Mouse (Mus musculus): ENCODE data around the gene Hus1.

Gene Hus1

DNA sequence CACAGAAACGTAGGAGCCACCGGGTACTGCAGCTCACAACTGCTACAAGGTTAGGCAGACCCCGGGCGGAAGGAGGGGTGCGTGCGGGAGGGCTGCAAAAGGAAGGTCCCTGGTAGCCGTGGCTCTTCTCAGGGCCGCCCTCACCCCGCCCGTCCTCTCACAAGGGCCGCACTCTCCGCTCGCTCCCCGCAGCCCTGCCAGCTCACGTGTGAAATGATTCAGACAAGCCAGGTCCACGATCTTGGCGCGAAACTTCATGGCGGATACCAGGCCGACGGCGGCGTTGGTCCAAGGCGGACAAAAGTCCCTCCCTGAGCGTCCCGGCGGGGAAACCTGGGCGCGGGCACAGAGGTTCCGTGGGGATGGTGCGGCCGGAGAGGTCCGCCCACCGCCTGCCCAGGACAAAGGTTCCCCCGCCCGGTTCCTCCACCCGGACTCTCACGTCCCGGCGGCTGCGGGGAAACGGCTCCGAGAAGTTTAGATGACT is at the start of gene Hus1:
Hus1 (minus strand) TSS at position 339 of the 487 bp plus-strand sequence.
- DNase-seq (ENCODE audit: low read depth, low spot score): peak; percentile 94

DNA sequence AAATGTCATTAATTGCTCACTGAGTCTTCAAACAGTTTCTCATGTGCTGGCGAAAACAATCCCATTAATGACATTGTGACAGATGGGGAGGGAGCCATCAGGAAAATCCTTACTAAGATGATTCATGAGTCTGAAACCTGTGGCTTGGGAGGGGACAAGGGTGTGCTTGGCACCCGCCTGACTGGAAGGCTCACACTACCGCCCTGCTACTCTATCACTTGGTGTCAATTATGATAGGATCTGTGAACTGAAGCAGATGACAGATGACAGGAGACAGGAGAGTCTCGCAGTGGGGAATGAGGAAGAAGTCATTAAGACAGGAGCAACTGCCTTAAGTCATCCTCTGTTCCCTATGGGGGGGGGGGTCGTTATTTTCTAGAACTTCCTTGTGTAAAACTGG is 49.5 kb upstream of the Hus1 start:
- no peak for DNase-seq (ENCODE audit: low read depth, low spot score)

DNA sequence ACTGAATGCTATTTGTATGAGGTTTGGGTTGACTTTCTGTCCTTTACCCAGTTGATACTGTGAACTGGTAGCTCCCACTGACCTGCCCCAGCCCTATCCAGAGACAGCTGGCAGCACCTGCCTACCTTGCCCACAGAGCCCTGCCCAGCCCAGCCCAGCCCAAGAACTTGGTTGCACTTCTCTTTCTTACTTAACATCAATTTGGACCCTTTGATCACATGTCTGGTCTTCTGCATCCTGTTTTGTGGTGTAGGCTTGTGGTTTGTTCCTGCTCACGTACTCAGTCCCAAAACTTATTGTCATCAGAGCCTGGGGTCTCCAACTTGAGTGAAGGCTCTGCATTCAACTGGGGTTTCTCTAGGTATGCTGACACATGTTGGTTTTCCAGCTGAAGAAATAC is 49.0 kb upstream of the Hus1 start:
- DNase-seq (ENCODE audit: low read depth, low spot score): no peak

DNA sequence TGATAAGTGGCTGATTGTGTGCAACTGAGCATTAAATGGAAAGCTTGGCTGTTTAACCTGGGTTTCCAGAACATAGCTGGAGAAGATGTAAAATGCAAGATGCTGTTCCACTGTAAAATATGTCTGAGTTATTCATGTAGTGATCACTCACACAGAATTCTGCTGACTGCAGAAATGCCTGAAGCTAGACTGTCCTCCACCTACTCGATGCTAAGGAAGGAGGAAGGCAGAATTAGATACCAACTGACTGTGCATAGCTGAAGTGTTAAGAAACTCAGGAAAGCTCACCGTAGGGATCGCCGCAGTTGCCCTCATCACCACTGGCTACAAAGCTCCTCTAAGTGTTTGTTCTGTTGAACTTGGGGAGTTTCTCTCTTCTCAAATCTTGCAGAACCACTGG is 46.7 kb upstream of the Hus1 start:
- DNase-seq (ENCODE audit: low read depth, low spot score): no peak

DNA sequence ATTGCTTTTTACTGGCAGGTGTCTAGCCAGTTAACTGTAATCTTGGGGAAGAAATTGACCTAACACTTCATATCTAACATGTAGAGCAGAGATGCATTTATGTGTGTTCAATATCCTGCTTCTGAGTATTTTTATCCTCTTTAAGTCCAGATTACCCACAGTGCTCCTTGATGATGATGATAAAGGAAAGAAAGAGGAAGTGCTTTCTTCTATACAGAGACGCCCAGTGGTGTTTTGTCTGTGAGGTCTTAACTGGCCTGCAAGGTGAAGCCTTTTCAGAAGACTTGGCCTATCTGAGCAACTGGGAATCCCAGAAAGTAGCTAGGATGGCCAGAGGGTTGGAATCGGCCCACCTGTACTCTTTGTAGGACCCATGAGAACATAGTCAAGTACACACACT is 45.9 kb upstream of the Hus1 start:
- no peak for DNase-seq (ENCODE audit: low read depth, low spot score)

DNA sequence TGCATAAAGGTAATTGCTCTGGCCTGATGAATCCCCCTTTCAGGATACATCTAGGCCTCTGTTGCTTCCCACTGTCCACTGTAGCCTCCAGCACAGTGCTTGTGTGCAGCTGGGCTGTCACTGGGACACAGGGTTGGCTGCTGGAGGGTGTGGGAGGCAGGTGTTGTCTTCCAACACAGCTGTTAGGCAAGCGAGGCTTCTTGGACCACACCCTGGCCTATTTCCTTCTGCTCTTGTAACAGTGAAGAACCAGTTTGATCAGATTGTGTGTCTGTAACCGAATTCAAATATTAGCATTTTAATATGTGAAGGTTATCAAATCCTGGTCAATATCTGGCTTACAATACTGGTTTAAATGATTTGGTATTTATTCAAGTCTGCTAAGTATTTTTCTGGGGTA is 40.9 kb upstream of the Hus1 start:
- peak; percentile 15 for DNase-seq (ENCODE audit: low read depth, low spot score)

DNA sequence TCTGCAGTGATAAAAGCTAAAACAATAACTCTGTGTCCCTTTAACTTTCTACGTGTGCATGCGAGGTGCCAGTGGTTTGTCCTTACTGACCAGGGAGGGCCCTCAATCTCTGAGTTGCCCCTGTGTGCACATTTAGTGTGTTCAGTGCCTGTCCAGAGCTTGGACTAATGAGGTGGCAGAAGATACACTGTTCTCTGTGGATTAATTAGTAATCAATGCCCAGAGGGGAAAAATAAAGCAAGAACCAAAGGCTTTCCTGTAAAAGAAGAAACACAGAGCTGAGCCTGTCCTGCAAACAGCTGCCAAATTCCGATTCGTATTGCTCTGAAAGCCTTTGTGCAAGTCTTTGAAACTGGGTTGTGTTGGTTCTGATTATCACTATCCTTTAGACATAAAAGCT is 39.2 kb upstream of the Hus1 start:
- no peak for DNase-seq (ENCODE audit: low read depth, low spot score)

DNA sequence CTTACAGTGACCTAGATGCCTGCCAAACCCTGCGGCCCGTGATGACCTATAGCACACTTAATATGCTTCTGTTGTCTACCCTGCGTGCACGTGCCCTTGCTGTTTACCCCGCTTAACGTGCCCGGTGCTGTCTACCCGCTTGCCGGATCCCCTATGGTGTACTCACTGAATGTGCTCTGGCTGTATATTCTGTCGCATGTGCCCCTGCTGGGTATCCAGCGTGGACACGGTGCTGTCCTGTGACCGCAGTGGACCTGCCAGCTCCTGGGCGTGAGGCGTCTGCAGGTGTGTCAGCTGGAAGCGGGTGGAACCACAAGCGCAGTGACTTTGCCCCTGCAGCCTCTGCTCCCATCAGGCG is 37.7 kb upstream of the Hus1 start, which contains the start of gene Sun3:
Sun3 (minus strand) TSS at position 289 of the 358 bp plus-strand sequence.
- DNase-seq (ENCODE audit: low read depth, low spot score): no peak

DNA sequence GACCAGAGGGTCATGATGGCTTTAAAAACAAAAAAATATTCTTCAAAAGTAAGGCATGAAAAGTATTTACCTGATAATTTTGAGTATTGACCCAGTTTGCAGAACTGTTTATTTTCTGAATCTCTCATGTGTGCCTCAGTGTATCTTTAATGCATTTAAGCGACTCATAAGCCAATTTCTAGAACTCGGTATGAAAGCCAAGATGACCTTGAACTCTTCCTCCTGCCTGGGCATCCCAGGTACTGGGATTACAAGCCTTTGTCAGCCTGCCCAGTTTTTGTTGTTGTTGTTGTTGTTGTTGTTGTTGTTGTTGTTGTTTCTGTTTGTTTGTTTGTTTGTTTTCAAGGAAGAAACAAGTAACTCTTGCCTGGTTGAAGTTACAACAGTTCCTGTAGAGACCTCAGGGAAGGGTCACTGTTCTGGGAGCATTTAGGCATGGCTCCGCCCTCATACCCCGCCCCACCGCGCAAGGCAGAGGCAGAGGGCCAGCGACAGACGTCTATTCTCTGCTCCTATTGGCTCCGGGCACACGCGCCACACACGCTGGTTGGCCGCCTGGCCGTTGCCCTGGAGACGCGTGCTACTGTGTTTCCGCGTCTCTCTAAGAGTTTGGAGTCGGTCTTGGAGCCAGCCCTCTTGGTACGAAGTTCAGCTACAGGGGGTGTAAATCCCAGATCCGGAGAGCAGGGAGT is 37.2 kb upstream of the Hus1 start, which contains the start of gene Gm11992:
Gm11992 (plus strand) TSS at position 584 of the 692 bp plus-strand sequence.
- peak; percentile 97 for DNase-seq (ENCODE audit: low read depth, low spot score)

DNA sequence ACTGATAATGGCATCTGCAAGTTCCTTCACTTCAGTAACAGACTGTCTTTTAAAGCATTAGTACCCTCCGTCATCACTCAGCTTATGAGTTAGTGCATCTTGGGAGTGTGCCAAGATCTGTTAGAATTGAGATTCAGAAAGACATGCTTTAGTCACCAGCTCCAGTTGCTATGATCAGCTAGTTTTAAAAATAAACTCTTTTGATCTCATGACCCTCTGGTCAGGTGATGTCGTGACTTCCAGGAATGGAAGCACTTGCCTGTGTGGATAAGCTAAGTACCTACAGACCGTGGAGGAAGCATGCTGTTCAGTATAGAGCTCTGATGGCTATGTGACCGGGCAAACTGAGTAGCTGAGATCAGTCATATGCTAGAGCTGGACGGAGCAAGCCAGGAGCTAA is 36.1 kb upstream of the Hus1 start:
- no peak for DNase-seq (ENCODE audit: low read depth, low spot score)

DNA sequence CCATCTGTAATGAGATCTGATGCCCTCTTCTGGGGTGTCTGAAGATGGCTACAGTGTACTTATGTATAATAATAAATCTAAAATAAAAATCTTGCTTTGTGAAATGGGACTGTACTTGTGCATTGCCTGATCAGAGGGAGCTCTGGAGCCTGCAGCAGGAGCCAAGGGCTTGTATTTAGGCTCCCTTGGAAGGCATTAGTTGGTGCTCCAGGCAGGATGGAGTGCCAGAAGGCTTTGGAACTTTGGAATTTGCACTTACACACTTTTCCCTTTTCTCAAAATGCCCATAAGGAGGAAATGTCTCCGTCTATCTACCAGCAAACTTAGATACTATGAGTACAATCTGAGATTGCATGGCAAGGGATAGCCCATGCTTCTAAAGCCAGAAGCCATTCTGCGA is 35.6 kb upstream of the Hus1 start:
- no peak for DNase-seq (ENCODE audit: low read depth, low spot score)

DNA sequence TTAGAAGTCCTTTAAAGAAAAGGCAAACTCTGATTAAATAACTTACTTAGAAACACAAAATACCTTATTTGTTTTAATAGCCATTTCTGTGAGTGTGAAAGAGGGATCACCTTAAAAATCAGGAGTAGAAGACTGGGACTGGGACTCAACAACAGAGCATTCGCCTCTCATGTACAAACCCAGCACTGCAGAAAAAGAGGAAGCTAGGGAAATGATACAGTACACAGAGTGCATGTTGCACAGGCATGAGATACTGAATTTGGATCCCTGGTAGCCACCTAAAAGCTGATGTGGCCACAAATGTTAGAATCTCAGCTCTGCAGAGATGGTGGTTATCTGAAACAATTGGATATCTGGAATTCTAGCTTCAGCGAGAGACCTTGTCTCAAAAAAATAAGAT is 20.5 kb upstream of the Hus1 start:
- no peak for DNase-seq (ENCODE audit: low read depth, low spot score)

DNA sequence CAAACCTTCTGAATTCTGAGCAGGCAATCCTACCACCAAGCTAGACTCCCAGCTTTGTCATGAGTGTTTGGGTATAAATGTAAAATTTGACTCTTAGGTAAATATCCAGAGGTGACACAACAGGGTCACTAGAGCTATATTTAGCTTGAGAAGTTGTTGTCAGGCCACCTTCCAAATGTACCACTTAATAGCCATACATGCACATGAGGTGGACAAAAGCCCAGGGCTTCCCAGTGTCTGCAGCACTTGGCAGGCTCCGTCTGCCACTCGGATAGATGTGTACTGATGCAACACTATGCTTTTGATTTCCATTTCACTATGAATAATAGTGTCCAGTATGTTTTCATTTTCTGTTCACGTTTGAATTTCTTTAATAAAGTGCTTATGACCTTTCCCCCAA is 14.2 kb upstream of the Hus1 start:
- DNase-seq (ENCODE audit: low read depth, low spot score): no peak

DNA sequence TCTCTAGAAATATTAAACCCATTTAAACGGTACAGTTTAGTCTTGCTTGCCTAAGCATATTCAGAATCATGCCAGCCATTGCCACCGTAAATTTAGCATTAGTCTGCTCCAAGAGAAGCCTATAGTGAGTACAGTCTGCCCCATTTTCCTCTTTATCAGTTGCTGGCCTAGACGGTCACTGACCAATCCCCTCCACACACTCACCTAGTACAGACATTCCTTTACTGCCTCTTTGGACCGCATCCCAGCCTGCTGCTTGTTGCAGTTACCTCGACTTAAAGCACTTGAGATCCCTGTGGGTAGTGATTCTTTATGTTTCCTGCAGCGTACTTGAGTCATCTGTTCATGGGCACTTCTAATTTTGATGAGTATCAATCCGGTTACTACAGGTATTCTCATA is 13.8 kb upstream of the Hus1 start:
- no peak for DNase-seq (ENCODE audit: low read depth, low spot score)

DNA sequence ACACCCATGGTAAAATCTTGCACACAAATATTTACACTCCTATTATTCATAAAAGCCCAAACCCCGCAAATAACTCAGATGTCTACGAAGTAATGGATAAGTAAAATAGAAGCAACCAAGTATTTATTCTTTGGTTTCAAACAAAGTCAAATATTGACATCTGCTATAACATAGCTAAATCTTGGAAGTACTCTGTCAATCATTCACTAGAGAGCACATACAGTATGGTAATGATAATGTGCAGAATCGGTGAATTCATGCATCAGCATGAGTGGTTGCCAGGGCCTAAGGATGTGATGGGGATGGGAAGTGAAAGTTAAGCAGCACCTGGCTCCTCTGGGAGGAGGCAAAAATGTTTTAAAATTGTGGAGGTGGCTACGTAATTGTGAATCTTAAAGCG is 9.2 kb upstream of the Hus1 start:
- no peak for DNase-seq (ENCODE audit: low read depth, low spot score)

DNA sequence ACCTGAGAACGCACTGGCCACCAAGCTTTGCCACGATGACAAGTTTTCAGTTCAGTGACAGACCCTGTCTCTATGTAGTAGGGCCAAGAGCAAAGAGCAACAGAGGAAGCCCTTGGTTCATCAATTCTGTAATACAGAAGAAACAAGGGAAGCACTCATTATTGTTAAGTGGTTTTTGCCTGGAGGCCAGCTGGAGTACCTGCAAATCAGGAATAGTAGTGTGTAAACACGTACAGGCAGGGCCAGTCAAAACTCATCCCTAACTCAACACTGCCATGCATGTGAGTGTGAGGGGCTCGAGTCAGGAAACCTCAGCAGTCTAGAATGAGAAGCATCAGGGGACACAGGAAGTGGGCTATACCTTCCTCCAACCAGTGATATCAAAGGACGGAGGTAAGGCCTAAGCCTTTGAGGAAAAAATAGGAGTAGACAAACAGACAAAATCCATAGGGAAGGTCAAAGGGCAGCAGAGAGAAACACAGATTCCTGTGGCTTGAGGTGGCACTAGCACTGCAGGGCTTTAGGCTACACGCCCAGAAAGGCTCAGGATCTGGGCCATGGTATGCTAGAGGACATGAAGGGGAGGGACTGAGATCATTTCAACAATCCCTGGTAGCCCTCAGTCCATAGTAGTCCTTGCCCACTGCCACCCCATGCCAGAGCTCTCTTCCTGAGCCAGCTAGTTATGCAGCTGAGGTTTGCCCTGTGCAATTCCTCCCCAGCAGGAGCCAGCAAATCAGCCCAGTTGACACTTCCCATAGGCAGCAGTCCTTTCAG is 7.7 kb upstream of the Hus1 start:
- no peak for DNase-seq (ENCODE audit: low read depth, low spot score)

DNA sequence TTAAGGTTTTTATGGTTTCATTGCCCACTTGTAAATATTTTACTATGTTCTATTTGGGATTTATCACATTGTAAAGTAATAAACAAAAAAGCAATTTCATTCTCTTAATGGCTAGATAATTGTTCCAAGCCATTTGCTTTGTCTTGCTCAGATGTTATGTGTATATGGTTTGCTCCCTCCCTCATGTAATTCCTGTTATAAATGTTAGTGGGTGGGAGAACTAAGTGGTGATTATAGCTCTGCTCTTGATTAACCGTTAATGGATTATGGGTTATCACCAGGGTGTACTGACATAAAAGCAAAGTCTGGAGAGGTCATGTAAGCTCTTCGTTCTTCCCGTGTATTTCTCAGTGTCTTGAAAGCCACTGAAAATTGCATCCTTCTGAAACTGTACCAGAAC is 3.7 kb upstream of the Hus1 start:
- DNase-seq (ENCODE audit: low read depth, low spot score): no peak

DNA sequence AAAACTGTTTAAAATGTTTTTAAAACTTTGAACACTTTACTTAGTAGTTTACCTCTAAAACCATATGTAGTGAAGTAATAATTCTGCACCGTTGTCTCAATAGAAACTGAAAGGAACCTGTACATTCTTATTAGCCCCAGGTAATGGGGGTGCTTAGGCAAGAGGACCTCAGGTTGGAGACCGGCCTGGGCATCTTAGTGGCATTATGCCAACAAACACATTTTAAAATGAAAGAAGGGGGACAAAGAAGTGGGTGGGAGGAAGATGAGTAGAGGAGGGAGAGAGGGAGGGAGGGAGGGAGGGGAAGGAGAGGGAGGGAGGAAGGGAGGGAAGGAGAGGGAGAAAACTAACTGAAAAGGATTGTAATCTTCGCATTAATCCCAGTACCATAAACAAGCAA is 357 bp upstream of the Hus1 start:
- no peak for DNase-seq (ENCODE audit: low read depth, low spot score)

DNA sequence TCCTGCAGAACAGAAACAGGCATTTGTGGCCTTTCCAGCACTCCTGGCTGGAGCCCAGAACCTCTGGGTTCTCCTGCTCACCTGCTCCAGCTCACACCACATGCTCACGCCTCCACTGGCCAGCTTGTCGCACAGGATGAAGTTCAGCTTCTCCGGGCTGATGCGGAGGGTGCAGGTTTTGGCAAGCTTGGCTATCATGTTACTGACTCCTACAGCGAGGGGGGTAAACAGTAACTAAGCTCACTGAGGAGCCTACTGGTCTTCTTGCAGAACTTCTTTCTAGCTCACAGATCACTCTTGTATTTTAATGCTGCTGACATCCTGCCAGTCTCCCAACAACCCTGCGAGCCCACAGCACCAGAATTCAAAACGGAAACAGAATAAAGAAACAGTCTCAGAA is 575 bp downstream of the Hus1 start:
- DNase-seq (ENCODE audit: low read depth, low spot score): peak; percentile 54

DNA sequence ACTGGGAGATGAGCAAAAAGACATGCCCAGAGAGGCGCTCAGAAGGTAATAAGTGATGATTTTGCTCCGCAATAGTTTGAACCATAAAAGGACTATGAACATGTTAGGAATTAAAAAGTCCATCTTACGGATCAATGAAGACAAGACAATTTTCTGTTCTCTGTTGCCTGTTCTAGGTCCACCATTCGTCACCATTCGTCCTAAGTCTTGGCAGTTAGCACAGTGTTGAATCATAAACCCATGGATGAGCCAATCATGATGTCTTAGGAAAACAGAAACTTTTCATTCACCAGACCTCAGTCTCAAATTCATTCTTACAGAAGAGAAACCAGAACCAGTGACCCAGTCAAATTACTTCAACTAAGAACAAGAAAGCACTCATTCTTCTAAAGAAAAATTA is 2.2 kb downstream of the Hus1 start:
- DNase-seq (ENCODE audit: low read depth, low spot score): no peak

DNA sequence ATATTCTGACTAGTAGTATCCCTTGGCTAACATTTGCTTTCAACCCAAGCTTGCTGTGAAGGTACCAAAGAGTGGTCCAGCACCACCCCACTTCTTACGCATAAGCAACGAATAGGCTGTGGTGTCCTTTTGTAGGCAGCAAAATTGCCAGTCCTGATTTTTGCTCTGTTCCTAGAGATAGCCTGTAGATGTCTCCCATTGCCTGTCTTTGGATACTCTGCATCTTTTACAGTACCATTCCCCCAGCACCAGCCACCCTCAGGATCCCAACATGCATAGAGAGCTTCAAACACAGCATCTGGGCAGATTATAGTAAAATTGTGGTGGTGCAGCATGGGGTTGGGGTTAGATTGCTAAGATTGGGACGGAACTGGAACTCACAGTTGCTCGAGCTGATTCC is 22.9 kb downstream of the Hus1 start:
- no peak for DNase-seq (ENCODE audit: low read depth, low spot score)

DNA sequence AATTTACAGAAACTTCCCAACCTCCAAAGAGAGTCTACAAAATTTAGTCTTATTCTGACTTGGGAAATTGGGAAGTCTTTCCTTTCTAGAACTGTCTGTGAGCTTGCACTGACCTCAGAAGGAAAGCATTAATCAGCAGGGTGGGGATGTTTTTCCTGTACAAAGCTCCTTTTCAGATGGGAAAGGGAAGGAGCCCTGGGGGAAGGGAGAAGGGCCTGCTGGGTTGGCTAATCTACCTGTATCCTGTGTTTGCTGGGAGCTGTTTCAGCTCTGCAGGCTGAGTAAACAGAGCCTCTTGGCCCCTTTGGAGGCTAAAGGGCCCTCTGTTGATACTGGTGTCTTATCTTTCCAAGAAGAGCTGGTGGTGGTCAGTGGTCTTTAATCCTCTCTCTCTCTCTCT is 24.9 kb downstream of the Hus1 start:
- DNase-seq (ENCODE audit: low read depth, low spot score): peak; percentile 38

DNA sequence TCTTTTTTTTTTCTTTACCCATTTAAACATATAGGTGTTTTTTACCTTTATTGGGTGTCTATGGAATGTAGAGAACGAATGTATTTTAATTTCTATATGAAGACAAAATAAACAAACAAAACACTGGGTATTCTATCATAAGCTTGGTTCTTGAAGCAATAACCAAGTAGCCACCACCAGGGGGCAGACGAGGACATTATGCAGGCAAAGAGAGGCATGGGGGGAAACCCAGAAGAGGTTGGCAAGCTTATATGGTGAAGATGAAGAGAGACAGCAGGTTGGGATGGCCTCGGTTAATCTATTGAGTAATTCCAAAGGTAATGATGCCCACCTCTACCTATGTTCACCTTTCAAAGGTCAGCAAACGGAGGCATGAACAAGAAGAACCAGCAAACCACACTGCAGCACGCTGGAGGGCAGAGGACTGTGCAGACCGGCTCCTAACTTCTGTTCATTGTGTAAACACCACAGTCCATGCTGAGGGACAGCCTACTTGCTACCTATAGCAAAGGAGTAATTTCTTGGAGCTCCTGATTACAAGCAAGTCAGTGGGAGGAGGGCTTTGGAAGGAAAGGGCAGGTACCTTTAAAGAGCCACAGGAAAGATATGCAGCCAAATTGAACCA is 27.6 kb downstream of the Hus1 start:
- DNase-seq (ENCODE audit: low read depth, low spot score): peak; percentile 82
